Mouse (Mus musculus): ENCODE data around the gene Apba2. TPM values are rescaled to one million over a fixed set of nuclear protein-coding genes. Genes with fewer than 3 reads are reported as not detected.

Gene Apba2
- polyA plus RNA-seq, 1 experiment from 2014 or later: 178 TPM

- Histone ChIP-seq H3K4me2 (peak overlapping the region; percentile 49), H3K4me1 (peaks cover 77% of the 10 kb centered on the region), H3K36me3 (no peaks in the 10 kb centered on the region), H3K9me3 (replicated peaks) (no peaks in the 10 kb centered on the region), H3K27ac (replicated peaks) (no peak overlapping the region), H3K4me3 (replicated peaks) (no peak overlapping the region), H3K9ac (replicated peaks) (0 out of 2 replicates have a peak overlapping the region, but pooled peaks have one; percentile 6), H3K27me3 (replicated peaks) (no peaks in the 10 kb centered on the region)
- 72% methylated on average over 3 of the region's 3 CpGs for WGBS
- ATAC-seq (ENCODE audit: low FRiP score): no peak
Measured at GRCm38 (mm10) chr7:64505571-64505970, 4.1 kb downstream of the Apba2 start.

- H3K9me3 ChIP-seq (replicated peaks): no peaks in the 10 kb centered on the region
- H3K36me3 ChIP-seq: no peaks in the 10 kb centered on the region
- no peak overlapping the region for H3K27ac ChIP-seq (replicated peaks)
- peaks cover 81% of the 10 kb centered on the region for H3K4me1 ChIP-seq
- H3K27me3 ChIP-seq (replicated peaks): no peaks in the 10 kb centered on the region
- H3K9ac ChIP-seq (replicated peaks): no peak overlapping the region
- no peak for ATAC-seq (ENCODE audit: low FRiP score)
- WGBS: 45% methylated on average over 7 of the region's 7 CpGs
- H3K4me3 ChIP-seq (replicated peaks): no peak overlapping the region
- no peak overlapping the region for H3K4me2 ChIP-seq
Measured at GRCm38 (mm10) chr7:64508826-64509225, 7.3 kb downstream of the Apba2 start.

GRCm38 (mm10) chr7:64509911-64510310 is 8.4 kb downstream of the Apba2 start:
- H3K36me3 ChIP-seq: no peaks in the 10 kb centered on the region
- no peak for ATAC-seq (ENCODE audit: low FRiP score)
- no peak overlapping the region for H3K4me3 ChIP-seq (replicated peaks)
- WGBS: 43% methylated on average over 2 of the region's 2 CpGs
- H3K9ac ChIP-seq (replicated peaks): no peak overlapping the region
- no peak overlapping the region for H3K4me2 ChIP-seq
- H3K27ac ChIP-seq (replicated peaks): no peak overlapping the region
- no peaks in the 10 kb centered on the region for H3K9me3 ChIP-seq (replicated peaks)
- H3K4me1 ChIP-seq: peaks cover 76% of the 10 kb centered on the region
- no peaks in the 10 kb centered on the region for H3K27me3 ChIP-seq (replicated peaks)

- H3K36me3 ChIP-seq: no peaks in the 10 kb centered on the region
- no peak for ATAC-seq (ENCODE audit: low FRiP score)
- H3K27me3 ChIP-seq (replicated peaks): no peaks in the 10 kb centered on the region
- no peak overlapping the region for H3K9ac ChIP-seq (replicated peaks)
- no peaks in the 10 kb centered on the region for H3K9me3 ChIP-seq (replicated peaks)
- H3K4me1 ChIP-seq: peaks cover 69% of the 10 kb centered on the region
- WGBS: 68% methylated on average over 8 of the region's 8 CpGs
- H3K27ac ChIP-seq (replicated peaks): peak overlapping the region; percentile 61
- H3K4me2 ChIP-seq: no peak overlapping the region
- H3K4me3 ChIP-seq (replicated peaks): no peak overlapping the region
Measured at GRCm38 (mm10) chr7:64510526-64511210, 9.2 kb downstream of the Apba2 start.

GRCm38 (mm10) chr7:64513621-64514020 is 12.1 kb downstream of the Apba2 start:
- no peak for ATAC-seq (ENCODE audit: low FRiP score)
- H3K4me3 ChIP-seq (replicated peaks): no peak overlapping the region
- H3K9ac ChIP-seq (replicated peaks): no peak overlapping the region
- H3K36me3 ChIP-seq: no peaks in the 10 kb centered on the region
- no peak overlapping the region for H3K27ac ChIP-seq (replicated peaks)
- no peaks in the 10 kb centered on the region for H3K27me3 ChIP-seq (replicated peaks)
- 98% methylated on average over 3 of the region's 3 CpGs for WGBS
- H3K4me2 ChIP-seq: no peak overlapping the region
- peaks cover 44% of the 10 kb centered on the region for H3K4me1 ChIP-seq
- no peaks in the 10 kb centered on the region for H3K9me3 ChIP-seq (replicated peaks)

DNA sequence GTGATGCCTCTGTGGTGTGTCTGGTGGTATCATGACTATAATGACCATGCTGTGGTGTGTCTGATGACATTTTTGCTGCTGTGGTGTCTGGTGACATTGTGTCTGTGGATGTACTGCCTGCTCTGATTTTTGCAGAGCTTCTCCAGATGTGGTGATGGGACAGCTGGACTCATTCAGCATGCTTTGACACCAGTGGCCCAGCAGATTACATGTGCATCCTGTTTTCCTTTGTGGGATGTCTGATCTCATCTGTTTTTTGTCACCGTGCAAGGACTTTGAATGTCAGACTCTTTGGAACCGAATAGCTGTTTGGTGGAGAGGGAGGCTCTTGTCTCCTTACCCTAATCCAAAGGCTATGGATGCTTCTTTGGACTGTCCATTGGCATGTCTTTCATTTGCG is 13.8 kb downstream of the Apba2 start:
- Histone ChIP-seq H3K4me3 (replicated peaks) (no peak overlapping the region), H3K36me3 (no peaks in the 10 kb centered on the region), H3K9ac (replicated peaks) (no peak overlapping the region), H3K27ac (replicated peaks) (no peak overlapping the region), H3K27me3 (replicated peaks) (no peaks in the 10 kb centered on the region), H3K4me2 (no peak overlapping the region), H3K4me1 (peaks cover 31% of the 10 kb centered on the region), H3K9me3 (replicated peaks) (no peaks in the 10 kb centered on the region)
- no peak for ATAC-seq (ENCODE audit: low FRiP score)
- 89% methylated on average over 3 of the region's 3 CpGs for WGBS

DNA sequence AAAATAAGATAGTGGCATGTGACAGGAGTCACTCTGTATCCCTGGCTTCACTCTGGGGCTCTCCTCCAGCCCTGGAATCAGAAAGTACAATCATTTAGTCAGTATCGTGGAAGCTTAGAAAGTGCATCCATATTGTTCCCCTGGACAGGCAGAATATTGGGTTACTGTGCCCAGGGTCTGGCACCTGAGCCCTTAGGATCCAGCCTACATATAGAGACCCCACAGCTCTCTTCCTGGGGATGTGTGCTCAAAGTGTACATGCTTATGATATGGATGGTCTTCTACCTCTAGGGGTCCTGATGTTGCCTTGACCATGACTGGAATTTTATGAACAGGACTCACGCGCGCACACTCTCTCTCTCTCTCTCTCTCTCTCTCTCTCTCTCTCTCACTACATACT is 14.4 kb downstream of the Apba2 start:
- WGBS: 94% methylated on average over 4 of the region's 4 CpGs
- H3K36me3 ChIP-seq: no peaks in the 10 kb centered on the region
- no peaks in the 10 kb centered on the region for H3K27me3 ChIP-seq (replicated peaks)
- H3K4me3 ChIP-seq (replicated peaks): no peak overlapping the region
- no peak overlapping the region for H3K27ac ChIP-seq (replicated peaks)
- no peak overlapping the region for H3K4me2 ChIP-seq
- H3K4me1 ChIP-seq: peaks cover 25% of the 10 kb centered on the region
- no peaks in the 10 kb centered on the region for H3K9me3 ChIP-seq (replicated peaks)
- ATAC-seq (ENCODE audit: low FRiP score): no peak
- H3K9ac ChIP-seq (replicated peaks): no peak overlapping the region

DNA sequence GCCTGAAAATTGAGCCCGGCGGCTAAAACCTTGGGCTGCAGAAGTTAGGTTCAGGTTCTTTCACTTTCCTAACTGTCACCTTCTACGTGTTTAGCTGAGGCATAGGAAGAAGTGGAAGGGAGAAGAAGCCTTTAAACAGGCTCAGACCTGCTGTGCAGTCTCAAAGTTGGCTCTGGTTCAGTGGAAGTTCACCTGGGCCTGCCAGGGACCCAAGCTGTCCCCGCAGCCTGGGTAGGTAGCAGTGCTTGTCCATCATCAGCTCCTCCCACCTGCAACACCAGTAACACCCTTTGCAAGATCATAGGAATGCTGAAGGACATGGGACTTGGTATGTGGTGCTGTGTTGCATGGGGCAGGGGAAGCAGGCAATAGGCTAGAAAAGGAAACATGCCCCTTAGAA is 17.6 kb downstream of the Apba2 start:
- 47% methylated on average over 4 of the region's 4 CpGs for WGBS
- no peak for ATAC-seq (ENCODE audit: low FRiP score)
- Histone ChIP-seq H3K4me3 (replicated peaks) (no peak overlapping the region), H3K27ac (replicated peaks) (no peak overlapping the region), H3K4me1 (peaks cover 18% of the 10 kb centered on the region; the same call in 1 of the 2 replicates), H3K27me3 (replicated peaks) (no peaks in the 10 kb centered on the region), H3K9me3 (replicated peaks) (no peaks in the 10 kb centered on the region), H3K4me2 (no peak overlapping the region), H3K36me3 (0 out of 2 replicates have a peak, but pooled peaks cover 3% of the 10 kb centered on the region), H3K9ac (replicated peaks) (no peak overlapping the region)

DNA sequence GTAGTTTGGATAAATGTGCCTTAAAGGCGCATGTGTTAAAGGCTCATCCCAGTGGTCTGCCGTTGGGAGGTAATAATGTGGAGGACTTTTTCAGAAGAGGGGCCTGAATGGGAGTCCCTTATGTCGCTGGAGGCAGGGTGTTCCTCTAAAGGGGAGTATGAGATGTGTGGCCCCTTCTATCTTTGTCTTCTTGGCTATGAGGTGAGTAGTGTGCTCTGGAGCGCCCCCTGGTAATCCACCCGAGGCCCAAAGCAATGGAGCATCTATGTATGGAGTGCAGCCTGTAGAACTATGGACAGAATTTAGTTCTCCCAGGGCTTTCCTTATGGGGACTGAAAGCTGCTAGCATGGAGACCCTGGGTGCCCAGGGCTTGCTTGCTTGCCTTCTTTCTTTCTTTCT is 18.0 kb downstream of the Apba2 start:
- 69% methylated on average over 5 of the region's 5 CpGs for WGBS
- no peaks in the 10 kb centered on the region for H3K9me3 ChIP-seq (replicated peaks)

DNA sequence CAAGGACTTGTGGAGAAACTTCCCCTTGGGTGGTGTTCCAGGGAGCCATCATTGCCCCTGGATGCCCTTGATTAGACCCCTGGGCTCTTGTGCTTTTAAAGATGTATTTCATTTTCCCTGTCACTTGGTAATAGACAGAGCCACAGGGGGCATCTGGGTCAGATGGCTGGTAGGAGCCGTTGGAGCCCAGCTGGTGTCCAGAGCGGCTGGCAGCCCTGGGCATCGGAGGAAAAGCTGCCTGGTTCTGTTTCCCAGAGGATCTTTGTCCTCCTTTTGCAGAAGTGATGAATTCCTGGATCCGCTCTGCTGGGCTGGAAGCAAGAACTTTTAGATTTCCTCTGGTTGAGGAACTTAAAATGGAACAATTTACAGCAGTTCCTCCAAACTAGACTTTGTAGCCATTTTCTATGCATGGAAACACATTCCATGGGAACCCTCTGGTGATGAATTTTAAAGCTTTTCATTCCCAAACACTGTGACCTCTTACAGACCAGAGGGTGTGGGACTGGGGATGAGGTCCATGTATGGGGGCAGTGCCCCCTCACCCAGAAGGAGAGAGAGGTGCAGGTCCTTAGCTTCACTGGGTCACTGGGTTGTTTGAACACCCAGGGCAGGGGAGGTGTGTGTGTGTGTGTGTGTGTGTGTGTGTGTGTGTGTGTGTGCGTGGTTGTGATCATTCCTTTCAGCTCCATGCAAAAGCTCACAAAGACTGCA is 20.3 kb downstream of the Apba2 start:
- H3K4me3 ChIP-seq (replicated peaks): no peak overlapping the region
- peak; percentile 51 for ATAC-seq (ENCODE audit: low FRiP score)

More for the DNA sequence above, 18.0 kb downstream of the Apba2 start:
- Histone ChIP-seq H3K4me1 (peaks cover 16% of the 10 kb centered on the region; the same call in 1 of the 2 replicates), H3K27me3 (replicated peaks) (no peaks in the 10 kb centered on the region), H3K4me3 (replicated peaks) (no peak overlapping the region), H3K9ac (replicated peaks) (no peak overlapping the region), H3K4me2 (no peak overlapping the region), H3K36me3 (0 out of 2 replicates have a peak, but pooled peaks cover 3% of the 10 kb centered on the region), H3K27ac (replicated peaks) (no peak overlapping the region)
- no peak for ATAC-seq (ENCODE audit: low FRiP score)

GRCm38 (mm10) chr7:64522409-64522730 is 20.9 kb downstream of the Apba2 start:
- Histone ChIP-seq H3K9ac (replicated peaks) (no peak overlapping the region), H3K9me3 (replicated peaks) (no peaks in the 10 kb centered on the region), H3K36me3 (0 out of 2 replicates have a peak, but pooled peaks cover 3% of the 10 kb centered on the region), H3K27me3 (replicated peaks) (no peaks in the 10 kb centered on the region), H3K4me2 (no peak overlapping the region), H3K4me3 (replicated peaks) (no peak overlapping the region), H3K27ac (replicated peaks) (peak overlapping the region; percentile 34), H3K4me1 (peaks cover 15% of the 10 kb centered on the region; the same call in 1 of the 2 replicates)
- 0% methylated on average over 1 of the region's 1 CpGs for WGBS
- peak; percentile 40; the same call in 1 of the 2 replicates for ATAC-seq (ENCODE audit: low FRiP score)

More for the DNA sequence above, 20.3 kb downstream of the Apba2 start:
- no peaks in the 10 kb centered on the region for H3K27me3 ChIP-seq (replicated peaks)
- H3K4me2 ChIP-seq: no peak overlapping the region
- no peak overlapping the region for H3K9ac ChIP-seq (replicated peaks)
- 0 out of 2 replicates have a peak, but pooled peaks cover 3% of the 10 kb centered on the region for H3K36me3 ChIP-seq
- WGBS: 14% methylated on average over 5 of the region's 5 CpGs
- H3K4me1 ChIP-seq: peaks cover 16% of the 10 kb centered on the region; the same call in 1 of the 2 replicates
- H3K27ac ChIP-seq (replicated peaks): peak overlapping the region; percentile 34
- H3K9me3 ChIP-seq (replicated peaks): no peaks in the 10 kb centered on the region

DNA sequence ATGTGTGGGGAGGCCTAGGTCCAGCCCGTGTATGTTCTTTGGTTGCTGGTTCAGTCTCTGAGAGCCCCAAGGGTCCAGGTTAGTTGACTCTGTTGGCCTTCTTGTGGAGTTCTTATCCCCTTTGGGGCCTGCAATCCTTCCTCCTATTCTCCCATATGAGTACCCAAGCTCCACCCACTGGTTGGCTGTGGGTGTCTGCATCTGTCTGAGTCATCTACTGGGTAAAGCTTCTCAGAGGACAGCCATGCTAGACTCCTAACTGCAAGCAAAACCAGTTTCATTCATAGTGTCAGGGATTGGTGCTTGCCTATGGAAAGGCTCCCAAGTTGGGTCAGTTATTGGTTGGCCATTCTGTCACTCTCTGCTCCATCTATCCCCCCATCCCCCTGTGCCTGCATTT is 29.8 kb downstream of the Apba2 start:
- no peak overlapping the region for H3K4me3 ChIP-seq (replicated peaks)
- peaks cover 10% of the 10 kb centered on the region for H3K36me3 ChIP-seq
- no peaks in the 10 kb centered on the region for H3K9me3 ChIP-seq (replicated peaks)
- ATAC-seq (ENCODE audit: low FRiP score): no peak
- WGBS: 93% methylated on average over 1 of the region's 1 CpGs
- no peaks in the 10 kb centered on the region for H3K27me3 ChIP-seq (replicated peaks)
- H3K4me1 ChIP-seq: peaks cover 12% of the 10 kb centered on the region
- H3K9ac ChIP-seq (replicated peaks): no peak overlapping the region
- no peak overlapping the region for H3K27ac ChIP-seq (replicated peaks)
- H3K4me2 ChIP-seq: no peak overlapping the region

All from neural tube, embryonic 15.5 days (tissue).